Mouse (Mus musculus): ENCODE measurements around the gene Nkain4. TPM values are rescaled to one million over a fixed set of nuclear protein-coding genes. Genes with fewer than 3 reads are reported as not detected.
A peak's percentile ranks its signal among the peaks of the same experiment; 100 is the strongest.

Gene Nkain4
- under 1 TPM in 1 of 2 experiments, not detected in 1; 0.78 TPM for total RNA-seq (2021)
- long read RNA-seq, experiment 1: 0 reads
- long read RNA-seq, experiment 2: 0 reads

- TF ChIP-seq CTCF (IDR thresholded peaks at IDR 0.05): peak; percentile 31; the same call in 1 of the 2 replicates
- Histone ChIP-seq H3K27ac (peak within 1 kb of the TSS; percentile 31; the same call in 1 of the 2 replicates), H3K4me3 (peak within 1 kb of the TSS; percentile 80)
- DNase-seq: peak; percentile 47
- intact Hi-C loops (cut with DNase I): no loop called here
These were observed at the start of gene Nkain4 for GRCm38 (mm10) chr2:180954061-180955047. TSS of gene Nkain4 (minus strand) at chr2:180954699.

GRCm38 (mm10) chr2:180996905-180997304, 42.4 kb upstream of the Nkain4 start:
- Histone ChIP-seq H3K27ac (no peak overlapping the region), H3K4me3 (no peak overlapping the region)
- TF ChIP-seq CTCF (IDR thresholded peaks at IDR 0.05): no peak
- intact Hi-C loops (cut with DNase I): loop anchor here (1.0 kb wide), 1 partner anchor 63 kb away; no protein-coding TSS in a partner anchor
- no peak for DNase-seq

DNA sequence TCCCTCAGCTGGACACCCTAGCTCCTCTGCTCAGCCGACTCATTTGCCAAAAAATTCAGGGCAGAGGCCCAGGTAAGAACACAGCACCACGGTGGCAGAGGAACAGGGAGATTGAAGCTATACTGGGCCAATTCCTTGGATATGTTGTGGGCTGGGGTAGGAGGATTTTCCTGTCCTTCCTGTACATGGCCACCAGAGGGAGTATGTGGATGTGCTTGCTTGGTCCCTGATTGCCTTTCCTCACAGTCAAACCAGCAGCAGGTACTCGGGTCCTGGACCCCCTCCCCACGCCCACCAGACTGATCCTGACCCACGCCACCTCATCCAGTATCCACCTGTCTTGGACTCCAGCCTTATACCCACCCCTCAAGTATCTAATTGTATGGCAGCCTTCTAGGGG, 41.9 kb upstream of the Nkain4 start:
- peak; percentile 33 for DNase-seq
- intact Hi-C loops (cut with DNase I): loop anchor here (1.0 kb wide), 1 partner anchor 64 kb away; no protein-coding TSS in a partner anchor
- Histone ChIP-seq H3K27ac (no peak overlapping the region), H3K4me3 (no peak overlapping the region)
- peak; percentile 84 for TF ChIP-seq CTCF (IDR thresholded peaks at IDR 0.05)

GRCm38 (mm10) chr2:180995457-180995856, 41.0 kb upstream of the Nkain4 start:
- no peak for DNase-seq
- no peak overlapping the region for H3K27ac ChIP-seq
- TF ChIP-seq CTCF (IDR thresholded peaks at IDR 0.05): no peak
- intact Hi-C loops (cut with DNase I): no loop called here
- H3K4me3 ChIP-seq: no peak overlapping the region

GRCm38 (mm10) chr2:180994360-180994759, 39.9 kb upstream of the Nkain4 start:
- intact Hi-C loops (cut with DNase I): no loop called here
- Histone ChIP-seq H3K4me3 (no peak overlapping the region), H3K27ac (no peak overlapping the region)
- TF ChIP-seq CTCF (IDR thresholded peaks at IDR 0.05): no peak
- DNase-seq: no peak

DNA sequence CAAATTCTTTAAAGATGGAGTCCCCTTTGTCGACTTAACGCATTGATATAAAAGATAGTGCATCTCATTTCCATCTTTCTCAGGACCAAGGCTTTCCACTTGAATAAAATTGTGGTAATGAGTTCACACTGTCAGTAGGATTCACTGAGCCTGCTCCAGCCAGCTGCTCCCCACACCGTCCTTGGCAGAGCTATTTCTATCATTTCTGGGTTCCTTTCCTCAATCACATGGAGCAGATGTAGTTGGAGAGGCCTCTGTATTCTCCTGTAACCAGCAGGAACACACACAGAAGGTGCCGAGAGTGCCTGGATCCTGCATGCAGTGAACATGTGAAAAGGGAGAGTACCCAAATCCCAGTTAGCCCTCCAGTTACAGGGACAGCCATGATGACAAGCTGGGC, 35.8 kb upstream of the Nkain4 start:
- DNase-seq: no peak
- intact Hi-C loops (cut with DNase I): no loop called here
- Histone ChIP-seq H3K4me3 (no peak overlapping the region), H3K27ac (no peak overlapping the region)
- TF ChIP-seq CTCF (IDR thresholded peaks at IDR 0.05): no peak

- no peak for TF ChIP-seq CTCF (IDR thresholded peaks at IDR 0.05)
- Histone ChIP-seq H3K4me3 (no peak overlapping the region), H3K27ac (no peak overlapping the region)
- DNase-seq: no peak
- intact Hi-C loops (cut with DNase I): no loop called here
These were observed 34.4 kb upstream of the Nkain4 start for GRCm38 (mm10) chr2:180988948-180989347.

GRCm38 (mm10) chr2:180988347-180988913, 33.9 kb upstream of the Nkain4 start:
- intact Hi-C loops (cut with DNase I): no loop called here
- Histone ChIP-seq H3K27ac (no peak overlapping the region), H3K4me3 (no peak overlapping the region)
- no peak for TF ChIP-seq CTCF (IDR thresholded peaks at IDR 0.05)
- DNase-seq: no peak

GRCm38 (mm10) chr2:180987432-180988030, 33.0 kb upstream of the Nkain4 start:
- no peak for DNase-seq
- Histone ChIP-seq H3K4me3 (no peak overlapping the region), H3K27ac (no peak overlapping the region)
- intact Hi-C loops (cut with DNase I): no loop called here
- TF ChIP-seq CTCF (IDR thresholded peaks at IDR 0.05): no peak

- no peak overlapping the region for H3K27ac ChIP-seq
- intact Hi-C loops (cut with DNase I): no loop called here
- TF ChIP-seq CTCF (IDR thresholded peaks at IDR 0.05): no peak
- no peak for DNase-seq
- no peak overlapping the region for H3K4me3 ChIP-seq
These were observed 32.5 kb upstream of the Nkain4 start for GRCm38 (mm10) chr2:180987001-180987400.

DNA sequence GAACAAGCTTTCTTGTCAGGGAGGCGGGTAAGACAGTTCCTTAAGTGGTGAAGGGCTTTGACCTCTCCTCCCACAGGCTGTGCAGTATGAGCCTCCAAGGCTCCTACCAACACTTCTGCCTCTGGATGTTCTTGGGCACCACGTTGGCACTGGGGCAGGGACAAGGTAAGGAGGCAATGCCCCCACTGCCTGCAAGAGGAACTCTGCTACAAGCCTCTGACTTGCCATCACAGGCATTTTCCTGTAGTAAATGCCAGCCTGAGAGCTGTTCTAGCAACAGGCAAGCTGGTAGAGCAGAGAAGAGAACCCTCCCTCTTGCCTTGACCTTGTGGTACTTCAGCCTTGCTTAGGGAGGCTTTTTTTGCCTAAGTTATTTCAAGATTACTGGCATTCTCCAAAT, 31.9 kb upstream of the Nkain4 start, which contains the start of gene Col20a1:
TSS of gene Col20a1 (plus strand) at position 87 of the 400 bp plus-strand sequence.
- no peak within 1 kb of the TSS for H3K27ac ChIP-seq
- no peak within 1 kb of the TSS for H3K4me3 ChIP-seq
- no peak for DNase-seq
- intact Hi-C loops (cut with DNase I): no loop called here
- no peak for TF ChIP-seq CTCF (IDR thresholded peaks at IDR 0.05)

- no peak for TF ChIP-seq CTCF (IDR thresholded peaks at IDR 0.05)
- no peak overlapping the region for H3K27ac ChIP-seq
- DNase-seq: no peak
- no peak overlapping the region for H3K4me3 ChIP-seq
- intact Hi-C loops (cut with DNase I): no loop called here
These were observed 31.1 kb upstream of the Nkain4 start for GRCm38 (mm10) chr2:180985635-180986034.

DNA sequence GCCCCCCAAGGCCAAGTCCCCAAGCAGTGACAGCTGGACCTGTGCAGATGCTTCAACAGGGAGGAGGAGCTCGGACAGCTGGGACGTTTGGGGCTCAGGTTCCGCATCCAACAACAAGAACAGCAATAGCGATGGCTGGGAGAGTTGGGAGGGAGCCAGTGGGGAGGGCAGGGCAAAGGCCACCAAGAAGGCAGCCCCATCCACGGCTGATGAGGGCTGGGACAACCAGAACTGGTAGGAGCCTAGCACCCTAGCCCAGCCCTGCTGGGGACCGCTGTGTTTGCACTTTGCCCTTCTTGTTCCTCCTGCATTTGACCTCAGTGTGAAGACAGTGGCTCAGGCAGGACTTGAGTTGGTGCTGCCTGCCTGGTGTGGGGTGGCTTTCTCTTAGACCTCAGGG, 26.6 kb upstream of the Nkain4 start:
- intact Hi-C loops (cut with DNase I): no loop called here
- TF ChIP-seq CTCF (IDR thresholded peaks at IDR 0.05): no peak
- H3K4me3 ChIP-seq: no peak overlapping the region
- DNase-seq: no peak
- H3K27ac ChIP-seq: no peak overlapping the region

All from gastrocnemius, adult 2 months (tissue).